Mouse (Mus musculus) thymus, postnatal 36 days (tissue): Measurements from ENCODE around the gene Kansl2.
"Not testable (repeated sequence)": the region's sequence is repeated elsewhere in the genome, so short reads cannot be mapped to it uniquely, and the experiment has no call there.

Source experiments
- DNase-seq, 2 experiments: peaks; one replicate each; pipeline ENCODE4 v3.0.0; 2022; ENCODE audit warnings: mixed read lengths in 2 of 2

The Kansl2 gene

GRCm38 (mm10) chr15:98535921-98536320 lies 1.9 kb upstream of the Kansl2 start:
- DNase-seq, result no peak

GRCm38 (mm10) chr15:98533035-98533531 lies 981 bp downstream of the Kansl2 start:
- DNase-seq, result no peak

GRCm38 (mm10) chr15:98532281-98532680 lies 1.8 kb downstream of the Kansl2 start:
- no peak for DNase-seq

- DNase-seq, result no peak
Measured at GRCm38 (mm10) chr15:98528066-98528563, 5.9 kb downstream of the Kansl2 start.

GRCm38 (mm10) chr15:98527056-98527771 lies 6.8 kb downstream of the Kansl2 start:
- DNase-seq, result no peak

- DNase-seq, result no peak
Measured at GRCm38 (mm10) chr15:98526057-98526456, 8.0 kb downstream of the Kansl2 start.

GRCm38 (mm10) chr15:98521245-98521644 lies 12.8 kb downstream of the Kansl2 start:
- no peak for DNase-seq

- DNase-seq, result peak; percentile 60 to 67
Measured at GRCm38 (mm10) chr15:98517380-98518355, 16.4 kb downstream of the Kansl2 start.

GRCm38 (mm10) chr15:98514845-98515244 lies 19.2 kb downstream of the Kansl2 start:
- not testable (repeated sequence) for DNase-seq

- DNase-seq, result peak; percentile 60 to 70
Measured at GRCm38 (mm10) chr15:98514146-98514545, 19.9 kb downstream of the Kansl2 start.

GRCm38 (mm10) chr15:98513676-98514075 lies 20.4 kb downstream of the Kansl2 start:
- not testable (repeated sequence) for DNase-seq

- DNase-seq, result no peak
Measured at GRCm38 (mm10) chr15:98512799-98513321, 21.2 kb downstream of the Kansl2 start.

- DNase-seq, result no peak
Measured at GRCm38 (mm10) chr15:98512232-98512631, 21.8 kb downstream of the Kansl2 start.

- peak; percentile 54 to 68 for DNase-seq
Measured at GRCm38 (mm10) chr15:98511386-98511928, 22.6 kb downstream of the Kansl2 start.

GRCm38 (mm10) chr15:98510438-98511385 lies 23.4 kb downstream of the Kansl2 start:
- DNase-seq, result peak; percentile 83 to 90

- DNase-seq, result no peak
Measured at GRCm38 (mm10) chr15:98509387-98509786, 24.7 kb downstream of the Kansl2 start.

- no peak for DNase-seq
Measured at GRCm38 (mm10) chr15:98507321-98507720, 26.7 kb downstream of the Kansl2 start.

GRCm38 (mm10) chr15:98506253-98506957 lies 27.7 kb downstream of the Kansl2 start:
- DNase-seq, result peak; percentile 37 to 39

GRCm38 (mm10) chr15:98504514-98504913 lies 29.6 kb downstream of the Kansl2 start:
- peak; percentile 79 to 82 for DNase-seq

- no peak for DNase-seq
Measured at GRCm38 (mm10) chr15:98503317-98503716, 30.7 kb downstream of the Kansl2 start.

- DNase-seq, result no peak
Measured at GRCm38 (mm10) chr15:98497631-98498030, 36.4 kb downstream of the Kansl2 start.
